Mouse (Mus musculus): ENCODE results near the gene Steap3.

- TF ChIP-seq CTCF (conservative IDR thresholded peaks at IDR 0.05; ENCODE audit: low read length) (no peak), POU5F1 (IDR thresholded peaks at IDR 0.05; ENCODE audit: borderline replicate concordance, low read length) (no peak), NANOG (IDR thresholded peaks at IDR 0.05; ENCODE audit: borderline replicate concordance, low read length) (no peak)
These were observed 82.2 kb downstream of the Steap3 start for GRCm38 (mm10) chr1:120190300-120190699.
